Mouse (Mus musculus) liver, adult 2 months (tissue): ENCODE results near the gene Tyk2.

Experiments used
- CTCF ChIP-seq: fragments of 200-500 bp; IDR thresholded peaks from 2 replicates; pipeline ENCODE4 v1.5.1; 2011; ENCODE audit warnings: low read depth, low read length, control low read depth
- POLR2A ChIP-seq: fragments of 200-500 bp; IDR thresholded peaks from 2 replicates; pipeline ENCODE4 v1.6.1; 2011; ENCODE audit warnings: low read length, control low read depth; ENCODE audit not compliant: insufficient read depth; ENCODE audit errors: extremely low read depth

GRCm38 (mm10) chr9:21148427-21148826 is 17.4 kb upstream of the Tyk2 start:
- TF ChIP-seq CTCF (no peak), POLR2A (no peak)
